Mouse (Mus musculus): ENCODE data around the gene Lpxn.

Lpxn gene

GRCm38 (mm10) chr19:12805730-12806129, 9.7 kb downstream of the Lpxn start:
- no peak for DNase-seq

GRCm38 (mm10) chr19:12806214-12806613, 10.2 kb downstream of the Lpxn start:
- DNase-seq: no peak

GRCm38 (mm10) chr19:12812644-12813364, 16.8 kb downstream of the Lpxn start:
- no peak for DNase-seq

GRCm38 (mm10) chr19:12813883-12814282, 17.9 kb downstream of the Lpxn start:
- no peak for DNase-seq

- no peak for DNase-seq
Measured at GRCm38 (mm10) chr19:12818507-12818906, 22.5 kb downstream of the Lpxn start.

GRCm38 (mm10) chr19:12820383-12820782, 24.4 kb downstream of the Lpxn start:
- peak; percentile 39 to 49 for DNase-seq

- no peak for DNase-seq
Measured at GRCm38 (mm10) chr19:12824549-12824948, 28.6 kb downstream of the Lpxn start.

GRCm38 (mm10) chr19:12830823-12831430, 34.9 kb downstream of the Lpxn start:
- DNase-seq: no peak

GRCm38 (mm10) chr19:12831559-12831958, 35.6 kb downstream of the Lpxn start:
- no peak for DNase-seq

GRCm38 (mm10) chr19:12833625-12834024, 37.6 kb downstream of the Lpxn start:
- no peak for DNase-seq

GRCm38 (mm10) chr19:12838507-12838906, 42.5 kb downstream of the Lpxn start:
- DNase-seq: no peak

- DNase-seq: no peak
Measured at GRCm38 (mm10) chr19:12846382-12846781, 50.4 kb downstream of the Lpxn start, which contains the start of gene Gm5244. TSS of gene Gm5244 (plus strand) at chr19:12846682.

- DNase-seq: no peak
Measured at GRCm38 (mm10) chr19:12856983-12857382, 61.0 kb downstream of the Lpxn start, which contains the start of gene Olfr1444. TSS of gene Olfr1444 (plus strand) at chr19:12857283.
